Mouse (Mus musculus) CH12.LX (cell line): ENCODE measurements around the gene Lancl1. TPM values are rescaled to one million over a fixed set of nuclear protein-coding genes. Genes with fewer than 3 reads are reported as not detected.

Source experiments
- DNase-seq: peaks from one replicate; pipeline ENCODE4 v3.0.0-alpha.2; 2013; ENCODE audit errors: extremely low read depth
- H3K27ac ChIP-seq: 2 replicates; pipeline ENCODE4 v1.5.1; 2012; ENCODE audit warnings: low read depth, mild to moderate bottlenecking, control low read depth, moderate library complexity; ENCODE audit not compliant: insufficient read depth
- H3K27me3 ChIP-seq: replicated peaks from 2 replicates; pipeline ENCODE3; 2012; ENCODE audit warnings: inconsistent platforms
- H3K36me3 ChIP-seq, 2 experiments: replicated peaks in 1 of 2; 2 replicates each; pipeline versions ENCODE3 to v1.6.1; 2012; ENCODE audit warnings: inconsistent platforms in 1 of 2, low read length in 1 of 2, mild to moderate bottlenecking in 1 of 2, mixed read lengths in 1 of 2, moderate library complexity in 1 of 2; ENCODE audit not compliant: control insufficient read depth in 1 of 2, insufficient read depth in 1 of 2
- H3K4me1 ChIP-seq, 2 experiments: 2 replicates each; pipeline ENCODE4 v1.6.1; 2012; ENCODE audit warnings: inconsistent platforms in 1 of 2, moderate library complexity in 1 of 2; ENCODE audit not compliant: insufficient read depth in 2 of 2, control insufficient read depth in 1 of 2
- H3K4me2 ChIP-seq: 2 replicates; pipeline ENCODE4 v1.6.1; 2012; ENCODE audit warnings: low read depth, mild to moderate bottlenecking, control low read depth; ENCODE audit not compliant: poor library complexity, insufficient read depth, severe bottlenecking
- H3K4me3 ChIP-seq, 3 experiments: fragments of 150-350 bp in 1 of 3; sonication (generic) in 1 of 3; replicated peaks in 1 of 3; 2 replicates each; pipeline versions ENCODE3 to v1.5.1; 2011 to 2012; ENCODE audit warnings: low read depth in 2 of 3, low read length in 2 of 3, mild to moderate bottlenecking in 2 of 3, moderate library complexity in 2 of 3, control low read depth in 1 of 3, improper control_type of control experiment in 1 of 3, inconsistent platforms in 1 of 3, mixed read lengths in 1 of 3; ENCODE audit not compliant: poor library complexity in 1 of 3
- H3K79me2 ChIP-seq: replicated peaks from 2 replicates; pipeline ENCODE4 v1.6.1; 2012; ENCODE audit warnings: mild to moderate bottlenecking, moderate library complexity; ENCODE audit not compliant: control insufficient read depth, poor library complexity, insufficient read depth, severe bottlenecking; ENCODE audit errors: extremely low read depth
- H3K9ac ChIP-seq: 2 replicates; pipeline ENCODE4 v1.6.1; 2012; ENCODE audit warnings: low read depth, mild to moderate bottlenecking, control low read depth, moderate library complexity; ENCODE audit not compliant: insufficient read depth
- H3K9me3 ChIP-seq: replicated peaks from 2 replicates; pipeline ENCODE3; 2012; ENCODE audit warnings: low read length, inconsistent platforms, mixed read lengths
- BHLHE40 ChIP-seq: IDR thresholded peaks from 2 replicates; pipeline ENCODE4 v1.6.1; 2011; ENCODE audit warnings: mild to moderate bottlenecking, low read depth, low read length, improper control_type of control experiment
- CHD1 ChIP-seq: IDR thresholded peaks from 2 replicates; pipeline ENCODE4 v1.6.1; 2012; ENCODE audit warnings: low read depth, low read length, improper control_type of control experiment, inconsistent platforms
- CHD2 ChIP-seq: IDR thresholded peaks from 2 replicates; pipeline ENCODE4 v1.6.1; 2011; ENCODE audit warnings: low read length, improper control_type of control experiment
- E2F4 ChIP-seq: IDR thresholded peaks from 2 replicates; pipeline ENCODE4 v1.6.1; 2011; ENCODE audit warnings: low read depth, low read length, improper control_type of control experiment; ENCODE audit not compliant: insufficient replicate concordance
- ELF1 ChIP-seq: IDR thresholded peaks from 2 replicates; pipeline ENCODE4 v1.6.1; 2014; ENCODE audit warnings: low read depth, mild to moderate bottlenecking, inconsistent platforms, low read length, improper control_type of control experiment
- EP300 ChIP-seq: IDR thresholded peaks from 2 replicates; pipeline ENCODE4 v1.6.1; 2011; ENCODE audit warnings: low read length, improper control_type of control experiment
- JUN ChIP-seq: IDR thresholded peaks from 2 replicates; pipeline ENCODE4 v1.6.1; 2011; ENCODE audit warnings: low read depth, mild to moderate bottlenecking, low read length, improper control_type of control experiment, moderate library complexity; ENCODE audit not compliant: insufficient read depth
- JUND ChIP-seq: conservative IDR thresholded peaks from 2 replicates; pipeline ENCODE4 v1.6.1; 2011; ENCODE audit warnings: low read depth, low read length, improper control_type of control experiment
- MAFK ChIP-seq: IDR thresholded peaks from 2 replicates; pipeline ENCODE4 v1.6.1; 2011; ENCODE audit warnings: low read length, improper control_type of control experiment; ENCODE audit not compliant: insufficient replicate concordance
- MAX ChIP-seq: IDR thresholded peaks from 2 replicates; pipeline ENCODE4 v1.6.1; 2011; ENCODE audit warnings: low read length, improper control_type of control experiment
- MEF2A ChIP-seq: IDR thresholded peaks from 2 replicates; pipeline ENCODE4 v1.6.1; 2014; ENCODE audit warnings: low read depth, mild to moderate bottlenecking, inconsistent platforms, low read length, improper control_type of control experiment, borderline replicate concordance
- NELFE ChIP-seq: IDR thresholded peaks from 2 replicates; pipeline ENCODE4 v1.6.1; 2011; ENCODE audit warnings: low read depth, low read length, improper control_type of control experiment
- NRF1 ChIP-seq: IDR thresholded peaks from 2 replicates; pipeline ENCODE4 v1.6.1; 2014; ENCODE audit warnings: low read depth, mild to moderate bottlenecking, inconsistent platforms, low read length, improper control_type of control experiment, moderate library complexity
- POLR2A ChIP-seq: IDR thresholded peaks from 2 replicates; pipeline ENCODE4 v1.6.1; 2011; ENCODE audit warnings: low read depth, mild to moderate bottlenecking, improper control_type of control experiment, low read length
- POLR2AphosphoS2 ChIP-seq: IDR thresholded peaks from 2 replicates; pipeline ENCODE4 v1.6.1; 2011; ENCODE audit warnings: low read depth, low read length, improper control_type of control experiment
- RAD21 ChIP-seq: IDR thresholded peaks from 2 replicates; pipeline ENCODE4 v1.6.1; 2011; ENCODE audit warnings: low read depth, mild to moderate bottlenecking, low read length, improper control_type of control experiment, moderate library complexity
- SIN3A ChIP-seq: IDR thresholded peaks from 2 replicates; pipeline ENCODE4 v1.6.1; 2012; ENCODE audit warnings: low read length, improper control_type of control experiment, inconsistent platforms
- UBTF ChIP-seq: IDR thresholded peaks from 2 replicates; pipeline ENCODE4 v1.6.1; 2012; ENCODE audit warnings: low read depth, mild to moderate bottlenecking, inconsistent platforms, low read length, improper control_type of control experiment, moderate library complexity
- USF2 ChIP-seq: conservative IDR thresholded peaks from 2 replicates; pipeline ENCODE4 v1.6.1; 2011; ENCODE audit warnings: low read depth, low read length, improper control_type of control experiment
- ZC3H11A ChIP-seq: IDR thresholded peaks from 2 replicates; pipeline ENCODE4 v1.6.1; 2012; ENCODE audit warnings: low read depth, mild to moderate bottlenecking, inconsistent platforms, low read length, improper control_type of control experiment
- dilution Hi-C: fragments of 300-500 bp; cut with MboI; formaldehyde crosslinking; loops from 2 replicates; pipeline ENCODE4 v1.14.3; 2020; ENCODE audit warnings: low sequenced_read_pairs; ENCODE audit not compliant: extremely low pct_unique_long_range_greater_than_20kb, extremely low pct_ligation_motif_present
- in situ Hi-C: fragments of 300-500 bp; cut with MboI; formaldehyde crosslinking; loops from 3 replicates; pipeline ENCODE4 v1.14.3; 2019; ENCODE audit warnings: low sequenced_read_pairs, low pct_ligation_motif_present, low pct_unique_long_range_greater_than_20kb, mixed read lengths
- polyA plus RNA-seq: library from polyadenylated mRNA; unstranded; fragments of >175 nt; gene quantifications from 2 replicates; pipeline ENCODE4 v1.2.1, GENCODE M21; 2012; ENCODE audit warnings: low read depth; ENCODE audit not compliant: insufficient read length
- total RNA-seq, 2 experiments: library from RNA; depleted of rRNA; stranded (reverse); fragments of 300-350 nt in 1 of 2; fragments of >200 nt in 1 of 2; gene quantifications; 2 replicates each; pipeline ENCODE4 v1.2.3; 2012 to 2014

Lancl1 gene
- total and polyA plus RNA-seq, 3 experiments: 35.8 to 55.4 (median 52.8) TPM

- dilution Hi-C loops (no loop called here), in situ Hi-C loops (no loop called here)
- Histone ChIP-seq H3K79me2 (no peaks in the 10 kb centered on the region), H3K4me2 (peak overlapping the region; percentile 29; the same call in 1 of the 2 replicates), H3K27ac (no peak overlapping the region), H3K9me3 (peaks cover 7% of the 10 kb centered on the region), H3K36me3 (no peaks in the 10 kb centered on the region), H3K27me3 (no peaks in the 10 kb centered on the region), H3K4me1 (peaks cover 7 to 13% of the 10 kb centered on the region in 2 experiments; a peak in 3 of 4 replicates), H3K4me3 (no peak overlapping the region), H3K9ac (no peak overlapping the region)
- peak; percentile 73 for DNase-seq
- TF ChIP-seq USF2: no peak
- TF ChIP-seq RAD21: no peak
- no peak for TF ChIP-seq BHLHE40
- no peak for TF ChIP-seq UBTF
- TF ChIP-seq CHD2: no peak
- TF ChIP-seq MEF2A: no peak
- TF ChIP-seq JUND: no peak
- no peak for TF ChIP-seq EP300
- no peak for TF ChIP-seq ELF1
- TF ChIP-seq POLR2AphosphoS2: no peak
- no peak for TF ChIP-seq SIN3A
- TF ChIP-seq NELFE: no peak
- TF ChIP-seq NRF1: no peak
- no peak for TF ChIP-seq E2F4
- no peak for TF ChIP-seq POLR2A
- TF ChIP-seq JUN: no peak
- no peak for TF ChIP-seq ZC3H11A
Observed at GRCm38 (mm10) chr1:66960536-66961243, 78.0 kb downstream of the Lancl1 start.

- H3K79me2 ChIP-seq: no peaks in the 10 kb centered on the region
- dilution Hi-C loops (no loop called here), in situ Hi-C loops (no loop called here)
- H3K9me3 ChIP-seq: peaks cover 11% of the 10 kb centered on the region
- DNase-seq: no peak
- TF ChIP-seq MEF2A (no peak), CHD1 (no peak), ZC3H11A (no peak), MAFK (no peak), MAX (no peak)
- no peaks in the 10 kb centered on the region for H3K27me3 ChIP-seq
- peaks cover 7 to 13% of the 10 kb centered on the region in 2 experiments; a peak in 3 of 4 replicates for H3K4me1 ChIP-seq
- no peak overlapping the region for H3K27ac ChIP-seq
- no peak overlapping the region for H3K4me3 ChIP-seq
- no peaks in the 10 kb centered on the region for H3K36me3 ChIP-seq
- no peak overlapping the region for H3K9ac ChIP-seq
- no peak overlapping the region for H3K4me2 ChIP-seq
Observed at GRCm38 (mm10) chr1:66957361-66957760, 81.3 kb downstream of the Lancl1 start.
